Mouse (Mus musculus) CH12.LX (cell line): ENCODE data around the gene Cdkn2d.

Source experiments
- CTCF ChIP-seq, 2 experiments: IDR thresholded peaks in 1 of 2; conservative IDR thresholded peaks in 1 of 2; 2 replicates each; pipeline ENCODE4 v1.5.1; 2011 to 2012; ENCODE audit warnings: low read depth in 2 of 2, low read length in 2 of 2, improper control_type of control experiment in 1 of 2, inconsistent platforms in 1 of 2, mild to moderate bottlenecking in 1 of 2, moderate library complexity in 1 of 2
- E2F4 ChIP-seq: IDR thresholded peaks from 2 replicates; pipeline ENCODE4 v1.6.1; 2011; ENCODE audit warnings: low read depth, low read length, improper control_type of control experiment; ENCODE audit not compliant: insufficient replicate concordance
- EP300 ChIP-seq: IDR thresholded peaks from 2 replicates; pipeline ENCODE4 v1.6.1; 2011; ENCODE audit warnings: low read length, improper control_type of control experiment
- MAFK ChIP-seq: IDR thresholded peaks from 2 replicates; pipeline ENCODE4 v1.6.1; 2011; ENCODE audit warnings: low read length, improper control_type of control experiment; ENCODE audit not compliant: insufficient replicate concordance
- NELFE ChIP-seq: IDR thresholded peaks from 2 replicates; pipeline ENCODE4 v1.6.1; 2011; ENCODE audit warnings: low read depth, low read length, improper control_type of control experiment
- NRF1 ChIP-seq: IDR thresholded peaks from 2 replicates; pipeline ENCODE4 v1.6.1; 2014; ENCODE audit warnings: low read depth, mild to moderate bottlenecking, inconsistent platforms, low read length, improper control_type of control experiment, moderate library complexity
- POLR2A ChIP-seq: IDR thresholded peaks from 2 replicates; pipeline ENCODE4 v1.6.1; 2011; ENCODE audit warnings: low read depth, mild to moderate bottlenecking, improper control_type of control experiment, low read length
- RAD21 ChIP-seq: IDR thresholded peaks from 2 replicates; pipeline ENCODE4 v1.6.1; 2011; ENCODE audit warnings: low read depth, mild to moderate bottlenecking, low read length, improper control_type of control experiment, moderate library complexity
- TCF12 ChIP-seq: IDR thresholded peaks from 2 replicates; pipeline ENCODE4 v1.6.1; 2014; ENCODE audit warnings: low read depth, mild to moderate bottlenecking, inconsistent platforms, low read length, improper control_type of control experiment
- USF1 ChIP-seq: IDR thresholded peaks from 2 replicates; pipeline ENCODE4 v1.6.1; 2014; ENCODE audit warnings: low read depth, mild to moderate bottlenecking, inconsistent platforms, low read length, improper control_type of control experiment

DNA sequence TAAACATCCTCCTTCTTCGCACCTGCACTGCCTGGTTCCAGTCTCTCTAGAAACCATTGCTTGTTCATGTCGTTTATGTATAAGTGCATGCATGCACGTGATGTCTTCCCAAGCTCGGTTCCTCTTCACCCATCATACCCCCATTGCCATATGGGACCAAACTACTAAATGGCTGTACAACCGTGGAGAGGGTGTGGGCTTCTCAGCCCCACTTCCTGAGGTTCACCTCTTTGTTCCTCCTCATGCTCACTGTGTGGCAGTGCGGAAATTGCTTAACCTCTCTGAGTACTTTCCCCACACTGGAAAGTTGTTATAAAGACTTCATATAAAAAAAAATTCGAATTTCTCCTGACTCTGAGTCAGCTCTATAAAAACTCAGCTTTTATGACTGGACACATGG is 25.5 kb upstream of the Cdkn2d start:
- TF ChIP-seq CTCF (conservative IDR thresholded peaks at IDR 0.05 in 1 of 2, IDR thresholded peaks at IDR 0.05 in 1 of 2; ENCODE audit: low read depth in 2 of 2, low read length in 2 of 2): no peak
- TF ChIP-seq NELFE: no peak
- TF ChIP-seq USF1: no peak
- TF ChIP-seq E2F4: no peak
- TF ChIP-seq MAFK: no peak
- no peak for TF ChIP-seq RAD21
- no peak for TF ChIP-seq POLR2A
- TF ChIP-seq TCF12: no peak
- no peak for TF ChIP-seq EP300
- no peak for TF ChIP-seq NRF1
